Mouse (Mus musculus) T-cell, adult 66 days (primary cell): ENCODE data around the gene Smok2b. TPM values are rescaled to one million over a fixed set of nuclear protein-coding genes. Genes with fewer than 3 reads are reported as not detected.

ENCODE experiments used
- total RNA-seq, 2 experiments: library from RNA; stranded (reverse); gene quantifications; 3 replicates in 1 of 2; 4 replicates in 1 of 2; pipeline ENCODE4 v1.2.4; 2023

Smok2b gene
- total RNA-seq, result not detected

DNA sequence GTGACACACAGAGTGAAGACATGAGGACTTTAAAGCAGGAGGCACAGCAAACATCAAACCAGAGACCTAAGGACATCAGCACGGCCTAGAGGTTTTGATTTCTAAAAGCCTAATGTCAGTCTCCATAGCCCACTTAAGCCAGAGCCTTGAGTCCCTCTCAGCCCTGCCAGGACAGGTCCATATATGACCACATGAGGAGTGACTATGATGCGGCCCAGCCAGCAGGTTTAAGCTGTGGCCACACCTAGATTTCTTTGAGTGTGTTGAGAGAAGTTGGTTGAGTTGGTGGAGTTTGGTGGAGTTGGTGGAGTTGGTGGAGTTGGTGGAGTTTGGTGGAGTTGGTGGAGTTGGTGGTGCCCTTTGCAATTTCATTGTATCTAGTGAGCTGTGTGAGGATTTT, at the start of gene Smok2b:
Gene Smok2b (plus strand): TSS at position 301 of the 400 bp plus-strand sequence.

GRCm38 (mm10) chr17:13220888-13221287, 9.2 kb upstream of the Smok2b start, which contains the start of gene Smok2a:
Gene Smok2a, plus strand, starts transcription at chr17:13221188.

Other genes with a start within 250 kb of the Smok2b start
- 100 to 1,000 TPM; 115 to 118 TPM for gene Wtap, start 236.1 kb upstream of the Smok2b start, total RNA-seq
- 10 to 100 TPM; 68.5 to 70.5 TPM for gene Sod2, start 223.4 kb upstream of the Smok2b start, total RNA-seq
- not detected for gene Gpr31b, start 178.0 kb upstream of the Smok2b start, total RNA-seq
- under 1 TPM in 1 of 2 experiments, not detected in 1; 0.29 TPM for gene Tcp10b, start 169.2 kb upstream of the Smok2b start, total RNA-seq
- gene Unc93a, start 98.4 kb upstream of the Smok2b start, total RNA-seq, result not detected
- gene Smok2a, start 9.1 kb upstream of the Smok2b start, total RNA-seq, result not detected
- gene Tcp10c, start 124.3 kb downstream of the Smok2b start, total RNA-seq, result not detected